Mouse (Mus musculus): Measurements from ENCODE around the gene Tubd1. TPM values are rescaled to one million over a fixed set of nuclear protein-coding genes. Genes with fewer than 3 reads are reported as not detected.
"Not testable (repeated sequence)": the region's sequence is repeated elsewhere in the genome, so short reads cannot be mapped to it uniquely, and the experiment has no call there.

Gene Tubd1
- 1 to 10 TPM; 5.5 to 6.4 TPM for total RNA-seq (2021)
- long read RNA-seq, experiment 1, partial matches to known transcripts: 0 of 2 reads
- long read RNA-seq, experiment 1, other reads (novel, unspliced or antisense): 0 of 2 reads
- long read RNA-seq, experiment 2, transcript Tubd1-202 (9 exons, 1,871 nt): major isoform, 5 of 8 reads
- long read RNA-seq, experiment 2, partial matches to known transcripts: 1 of 8 reads
- long read RNA-seq, experiment 2, other reads (novel, unspliced or antisense): 2 of 8 reads

GRCm38 (mm10) chr11:86544639-86545299 is at the start of gene Tubd1, which contains the start of gene Rps6kb1:
TSS of gene Tubd1 (plus strand) at chr11:86544991.
TSS of gene Rps6kb1 (minus strand) at chr11:86544805.
- peak; percentile 98 for DNase-seq

- DNase-seq: no peak
These were observed 47.4 kb upstream of the Tubd1 start for GRCm38 (mm10) chr11:86497356-86497755.

GRCm38 (mm10) chr11:86497908-86498307 is 46.9 kb upstream of the Tubd1 start:
- DNase-seq: no peak

- DNase-seq: no peak
These were observed 44.0 kb upstream of the Tubd1 start for GRCm38 (mm10) chr11:86500795-86501194.

- DNase-seq: no peak
These were observed 41.7 kb upstream of the Tubd1 start for GRCm38 (mm10) chr11:86503121-86503520.

- DNase-seq: no peak
These were observed 37.5 kb upstream of the Tubd1 start for GRCm38 (mm10) chr11:86507334-86507733.

GRCm38 (mm10) chr11:86507991-86508390 is 36.8 kb upstream of the Tubd1 start:
- no peak for DNase-seq

- no peak for DNase-seq
These were observed 28.2 kb upstream of the Tubd1 start for GRCm38 (mm10) chr11:86516620-86517019.

- no peak for DNase-seq
These were observed 27.6 kb upstream of the Tubd1 start for GRCm38 (mm10) chr11:86517229-86517628.

- no peak for DNase-seq
These were observed 25.0 kb upstream of the Tubd1 start for GRCm38 (mm10) chr11:86519751-86520150.

GRCm38 (mm10) chr11:86527528-86527927 is 17.3 kb upstream of the Tubd1 start:
- no peak for DNase-seq

- DNase-seq: no peak
These were observed 12.0 kb upstream of the Tubd1 start for GRCm38 (mm10) chr11:86532834-86533233.

- DNase-seq: not testable (repeated sequence)
These were observed 11.5 kb upstream of the Tubd1 start for GRCm38 (mm10) chr11:86533302-86533701.

- DNase-seq: no peak
These were observed 10.4 kb upstream of the Tubd1 start for GRCm38 (mm10) chr11:86534201-86534910.

- DNase-seq: no peak
These were observed 6.0 kb upstream of the Tubd1 start for GRCm38 (mm10) chr11:86538786-86539185.

- no peak for DNase-seq
These were observed 4.9 kb upstream of the Tubd1 start for GRCm38 (mm10) chr11:86539716-86540475.

- no peak for DNase-seq
These were observed 4.3 kb upstream of the Tubd1 start for GRCm38 (mm10) chr11:86540476-86540845.

- no peak for DNase-seq
These were observed 1.9 kb upstream of the Tubd1 start for GRCm38 (mm10) chr11:86542851-86543250.

- no peak for DNase-seq
These were observed 692 bp upstream of the Tubd1 start for GRCm38 (mm10) chr11:86543960-86544638.

- DNase-seq: no peak
These were observed 765 bp downstream of the Tubd1 start for GRCm38 (mm10) chr11:86545556-86545955.

GRCm38 (mm10) chr11:86547412-86547811 is 2.6 kb downstream of the Tubd1 start:
- no peak for DNase-seq

- no peak for DNase-seq
These were observed 8.7 kb downstream of the Tubd1 start for GRCm38 (mm10) chr11:86553525-86553924.

Measured in gastrocnemius, postnatal 25 days (tissue).